Mouse (Mus musculus) adrenal gland, postnatal 25 days (tissue): ENCODE measurements around the gene Lpin3. TPM values are rescaled to one million over a fixed set of nuclear protein-coding genes. Genes with fewer than 3 reads are reported as not detected.

ENCODE experiments used
- DNase-seq: peaks from one replicate; pipeline ENCODE4 v3.0.0; 2021; ENCODE audit warnings: mixed read lengths
- long read RNA-seq: library from polyadenylated mRNA; stranded (forward); transcript quantifications from one replicate; pipeline ENCODE4 v2.0.0, GENCODE M21; 2021
- total RNA-seq: library from RNA; stranded (reverse); gene quantifications from 2 replicates; pipeline ENCODE4 v1.2.3, GENCODE M21; 2021

The Lpin3 gene
- 55.3 and 91.2 TPM in 2 replicates for total RNA-seq
- long read RNA-seq, transcript Lpin3-203 (20 exons, 3,470 nt), result major isoform, 18 of 36 reads
- long read RNA-seq, partial matches to known transcripts, result 9 of 36 reads
- long read RNA-seq, other reads (novel, unspliced or antisense), result 9 of 36 reads

DNA sequence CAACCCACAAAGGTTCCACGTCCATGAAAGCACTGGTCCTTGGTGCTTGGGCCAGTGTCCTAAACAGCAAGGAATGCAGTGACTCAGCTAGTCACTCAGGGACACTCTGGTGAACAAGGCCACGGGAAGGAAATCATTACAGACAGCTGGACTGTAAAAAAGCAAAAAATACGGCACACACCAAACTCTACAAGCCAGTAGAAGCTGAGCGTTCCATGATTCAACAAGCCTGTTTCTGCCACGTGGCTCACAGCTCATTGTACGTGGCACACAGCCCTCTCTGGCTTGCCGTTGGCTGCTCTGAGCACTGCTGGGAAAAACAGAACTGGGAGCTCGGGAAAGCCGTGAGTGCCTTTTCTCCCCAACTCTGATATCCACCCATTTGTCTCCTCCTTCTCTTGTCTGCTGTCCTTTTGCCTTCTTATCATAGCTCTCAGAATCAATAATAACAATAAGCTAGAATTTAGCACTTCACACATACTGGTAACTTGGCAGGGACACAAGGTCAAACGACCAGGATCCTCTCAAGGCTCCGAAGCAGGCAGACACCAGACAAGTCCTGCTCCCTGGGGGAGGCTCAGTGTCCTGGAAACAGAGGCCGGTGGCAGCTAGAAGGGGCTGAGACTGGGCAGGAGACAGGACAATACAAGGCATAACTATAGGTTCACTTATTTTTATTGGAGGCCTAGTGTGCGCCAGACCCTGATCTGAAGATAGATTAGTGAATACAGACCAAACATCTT, at the start of gene Lpin3:
TSS of gene Lpin3 (plus strand) at position 218 of the 743 bp plus-strand sequence.
- peak; percentile 72 for DNase-seq

DNA sequence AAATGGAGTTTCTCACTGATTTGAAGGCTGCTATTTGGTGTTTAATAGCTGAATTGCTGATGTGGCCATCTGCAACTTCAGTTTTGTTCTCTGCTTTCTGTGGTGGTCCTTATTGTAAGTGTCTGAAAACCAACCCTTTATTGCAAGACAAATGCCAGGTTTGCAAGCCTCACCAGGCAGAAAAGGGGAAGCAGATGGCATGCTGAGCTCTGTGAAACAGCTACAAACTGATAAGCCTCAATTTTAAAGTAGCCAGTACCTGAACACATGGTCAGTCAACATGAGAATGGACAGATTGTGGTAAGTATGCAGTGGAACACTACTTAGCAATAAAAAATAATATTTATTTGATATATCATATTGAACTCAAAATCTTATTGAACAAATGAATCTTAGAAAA, 39.6 kb upstream of the Lpin3 start:
- DNase-seq, result no peak

DNA sequence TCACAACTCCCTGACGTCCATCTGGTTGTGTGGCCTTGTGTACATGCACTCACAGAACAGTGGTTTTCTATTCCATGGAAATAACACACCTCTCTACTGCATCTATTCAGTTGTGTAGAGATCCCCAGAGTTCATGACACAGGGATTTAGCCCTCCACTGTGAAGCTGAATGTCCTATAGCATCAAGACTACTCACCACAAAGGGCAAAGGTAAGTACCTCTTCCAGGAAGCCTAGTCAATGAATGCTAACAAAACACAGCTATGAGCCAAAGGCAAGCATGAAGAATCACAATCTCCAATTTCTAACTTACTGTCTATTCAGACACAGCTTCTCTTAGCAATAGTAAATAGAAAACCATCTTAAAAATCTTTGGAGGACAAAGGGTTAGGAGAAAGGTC, 32.8 kb upstream of the Lpin3 start:
- DNase-seq, result no peak

DNA sequence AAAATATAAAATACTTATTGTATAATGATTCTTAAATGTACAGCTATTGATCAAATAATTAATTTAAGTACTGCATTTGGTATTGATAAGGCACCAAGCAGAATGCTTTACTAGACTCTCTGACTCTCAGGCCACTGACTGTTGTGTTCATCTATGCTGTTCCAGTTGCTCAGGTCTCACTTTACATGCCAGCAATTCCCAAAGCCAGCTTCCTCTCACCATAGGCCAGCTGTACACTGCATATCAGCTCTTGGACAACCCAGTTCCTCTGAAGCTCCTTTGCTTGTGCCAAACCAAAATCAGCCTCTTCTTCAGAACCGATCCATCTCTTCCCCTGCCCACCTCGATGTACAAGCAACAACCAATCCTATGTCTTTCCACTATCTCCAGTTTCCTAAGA, 32.3 kb upstream of the Lpin3 start:
- no peak for DNase-seq

DNA sequence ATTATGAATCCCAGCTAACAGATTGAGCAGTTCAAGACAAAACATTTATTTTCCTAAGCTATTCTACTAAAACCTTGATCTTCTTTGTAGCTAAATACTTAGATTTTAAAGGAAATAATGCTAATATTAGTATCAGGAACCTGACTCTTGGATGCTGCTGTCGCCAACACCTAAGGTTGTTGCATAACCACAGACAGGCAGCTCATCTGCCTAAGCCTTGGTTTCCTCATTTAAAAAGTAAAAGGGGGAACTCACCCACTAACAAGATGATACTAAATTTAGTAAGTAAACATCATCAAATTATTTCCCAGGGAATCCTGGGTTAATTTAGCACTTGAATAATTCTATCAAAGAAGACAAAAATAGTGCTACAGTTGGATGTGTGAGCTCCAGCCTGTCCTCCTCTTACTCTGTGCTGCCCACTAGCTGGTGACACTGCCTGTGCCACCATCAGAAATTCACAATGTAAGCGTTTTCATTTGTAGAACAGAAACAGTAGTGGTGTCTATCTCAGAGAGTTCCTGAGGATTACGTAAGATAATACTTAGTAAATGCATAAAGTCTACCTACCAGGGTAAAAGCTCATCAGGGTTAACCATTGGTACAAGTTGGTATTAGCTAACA, 30.7 kb upstream of the Lpin3 start:
- no peak for DNase-seq

DNA sequence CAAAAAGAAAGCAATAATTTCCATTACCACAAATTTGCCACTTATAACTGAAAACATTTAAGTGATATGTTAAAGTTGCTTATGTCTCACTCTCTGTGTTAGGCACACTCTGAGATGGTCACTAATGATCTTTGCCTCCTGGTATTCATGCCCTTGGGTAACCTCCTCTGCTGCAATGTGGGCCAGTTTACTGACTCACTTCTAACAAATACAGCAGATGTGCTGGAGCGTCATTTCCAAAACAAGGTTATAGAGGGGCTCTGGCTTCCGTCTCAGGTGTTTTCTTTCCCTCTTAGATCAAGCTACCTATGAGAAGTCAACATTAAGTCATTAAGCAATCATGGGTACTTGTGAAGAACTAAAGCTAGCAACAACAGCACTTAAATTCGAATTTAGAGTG, 30.1 kb upstream of the Lpin3 start:
- DNase-seq, result no peak

DNA sequence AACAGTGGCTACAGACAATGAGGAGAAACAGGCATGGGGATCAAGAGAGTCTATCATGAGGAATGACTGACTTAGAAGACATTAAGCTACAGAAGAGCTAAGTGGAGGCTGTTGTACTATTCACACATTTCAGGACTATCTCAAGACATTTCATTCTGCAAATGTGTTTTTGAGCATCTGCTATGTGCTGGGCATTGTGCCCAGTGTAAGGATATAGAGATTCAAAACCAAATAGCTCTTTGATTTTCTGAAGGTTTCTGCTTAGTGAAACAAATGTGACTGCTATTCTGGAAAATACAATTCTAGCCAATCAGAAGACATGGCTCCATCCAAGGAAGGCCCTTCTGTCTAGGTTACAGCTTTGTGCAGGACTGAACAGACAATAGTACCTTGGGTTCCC, 25.8 kb upstream of the Lpin3 start:
- DNase-seq, result no peak

DNA sequence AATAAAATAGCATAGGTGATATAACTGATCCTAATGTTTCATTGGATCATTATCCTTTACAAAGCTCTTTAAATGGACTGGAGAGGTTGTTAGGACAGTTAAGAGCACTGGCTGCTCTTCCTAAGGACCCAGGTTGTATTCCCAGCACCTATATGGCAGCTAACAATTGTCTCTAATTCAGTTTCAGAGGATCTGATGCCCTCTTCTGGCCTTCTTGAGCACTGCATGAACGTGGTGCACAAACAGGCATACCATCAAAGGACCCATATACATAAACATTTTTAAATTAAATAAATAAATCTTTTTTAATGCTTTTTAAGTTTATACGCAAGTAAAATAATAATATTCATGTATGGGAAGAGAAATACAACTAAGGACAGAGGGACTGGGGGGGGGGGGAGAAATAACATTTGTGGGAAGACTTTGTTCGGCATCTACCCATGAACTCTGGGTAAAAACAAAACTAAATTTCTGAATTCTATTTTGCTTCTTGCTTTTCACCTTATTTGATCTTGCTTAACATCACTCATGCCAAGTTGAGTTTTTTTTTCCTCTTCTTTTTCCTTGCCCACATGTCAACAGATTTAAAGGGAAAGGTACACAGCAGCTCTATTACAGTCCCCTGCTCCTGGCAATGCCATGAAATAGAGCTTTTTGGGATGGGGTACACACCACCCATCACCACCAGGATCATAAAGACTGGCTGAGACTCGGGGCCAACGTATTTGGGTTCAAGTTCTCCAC, 23.9 kb upstream of the Lpin3 start:
- DNase-seq, result no peak

DNA sequence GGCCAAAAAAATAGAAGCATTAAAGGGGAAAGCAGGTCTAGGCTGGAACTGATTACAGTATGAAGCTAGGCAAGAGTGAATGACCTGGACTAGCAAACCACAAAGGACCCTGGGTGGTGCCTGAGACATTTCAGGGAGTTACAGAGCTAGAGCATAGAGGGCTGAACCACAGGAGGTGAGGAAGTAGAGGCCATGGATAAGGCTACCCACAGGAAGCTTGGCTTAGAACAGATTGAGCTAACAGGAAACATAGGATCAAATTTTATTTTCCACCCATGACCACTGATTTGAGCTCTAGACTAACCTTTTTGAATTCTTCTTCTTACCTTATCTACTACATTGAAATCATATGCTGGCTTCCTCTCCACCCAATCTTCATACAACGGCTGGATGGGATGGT, 20.1 kb upstream of the Lpin3 start:
- DNase-seq, result no peak

DNA sequence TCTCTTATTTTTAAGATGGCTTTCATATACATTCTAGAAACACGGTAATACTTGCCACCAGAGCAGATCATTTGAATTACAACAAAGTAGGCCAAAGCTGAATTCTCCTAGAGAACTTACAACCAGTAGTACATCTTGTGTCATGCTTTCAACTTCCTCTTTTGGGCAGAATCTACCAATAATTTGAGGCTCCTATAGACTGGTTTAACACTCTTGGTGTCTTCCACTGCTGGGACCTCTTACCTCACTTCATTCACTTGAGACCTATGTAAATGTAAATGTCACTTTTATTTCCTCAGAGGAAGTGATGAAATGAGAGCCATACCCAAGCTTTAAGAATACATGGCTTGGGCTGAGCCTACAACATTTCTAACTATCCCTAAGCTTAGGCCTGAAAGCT, 16.4 kb upstream of the Lpin3 start:
- DNase-seq, result no peak

DNA sequence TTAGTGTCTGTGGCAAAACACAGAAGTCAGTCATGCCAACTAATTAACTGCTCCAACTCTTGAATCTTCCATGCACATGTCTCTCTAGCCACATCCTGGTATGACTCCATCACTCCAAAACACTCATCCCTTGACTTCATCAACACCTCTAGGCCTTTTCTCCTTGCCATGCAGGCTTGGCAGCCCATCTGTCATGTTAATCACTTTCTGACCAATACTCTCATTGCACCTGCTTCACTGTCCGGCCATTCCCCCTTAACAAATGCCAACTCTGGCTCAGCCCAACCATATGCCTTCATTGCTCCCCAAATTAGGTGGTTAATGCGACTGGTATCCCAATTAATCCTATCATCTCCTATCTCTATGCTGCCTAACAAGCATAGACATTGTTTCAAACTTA, 15.2 kb upstream of the Lpin3 start:
- DNase-seq, result no peak

DNA sequence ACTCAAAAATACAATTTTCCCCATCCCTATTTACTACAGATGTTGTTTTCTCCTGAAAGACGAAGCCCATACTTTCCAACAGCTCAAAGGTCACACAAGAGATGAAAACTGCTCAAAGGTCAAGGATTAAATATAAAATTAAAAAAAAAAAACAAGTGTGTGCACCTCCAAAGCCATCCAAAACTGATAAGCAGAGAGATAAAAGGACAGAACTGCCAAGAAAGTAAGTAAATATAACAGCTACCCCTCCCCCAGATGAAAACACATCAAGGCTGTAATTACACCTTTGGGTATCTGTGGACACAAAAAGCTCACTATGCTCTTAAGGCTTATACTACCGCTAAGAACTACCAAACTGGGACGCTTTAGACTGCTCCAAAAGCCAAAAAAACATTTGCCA, 11.0 kb upstream of the Lpin3 start:
- DNase-seq, result no peak

DNA sequence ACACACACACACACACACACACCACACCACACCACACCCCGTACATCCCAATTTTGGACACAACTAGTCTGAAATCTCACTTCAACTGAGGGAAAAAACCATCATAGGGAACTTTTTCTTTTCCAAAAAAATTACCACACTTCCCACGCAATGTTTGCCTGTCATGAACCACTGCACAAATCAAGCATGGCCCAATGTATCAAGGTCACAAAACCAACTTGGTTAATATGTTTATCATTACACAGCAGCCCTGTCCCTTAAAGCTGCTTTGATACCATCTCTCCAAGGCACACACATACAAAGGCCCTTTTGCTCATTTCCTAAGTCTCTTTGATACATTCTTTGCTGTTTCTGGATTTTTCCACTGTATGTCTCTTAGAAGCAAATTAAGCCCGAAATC, 9.2 kb upstream of the Lpin3 start:
- no peak for DNase-seq

DNA sequence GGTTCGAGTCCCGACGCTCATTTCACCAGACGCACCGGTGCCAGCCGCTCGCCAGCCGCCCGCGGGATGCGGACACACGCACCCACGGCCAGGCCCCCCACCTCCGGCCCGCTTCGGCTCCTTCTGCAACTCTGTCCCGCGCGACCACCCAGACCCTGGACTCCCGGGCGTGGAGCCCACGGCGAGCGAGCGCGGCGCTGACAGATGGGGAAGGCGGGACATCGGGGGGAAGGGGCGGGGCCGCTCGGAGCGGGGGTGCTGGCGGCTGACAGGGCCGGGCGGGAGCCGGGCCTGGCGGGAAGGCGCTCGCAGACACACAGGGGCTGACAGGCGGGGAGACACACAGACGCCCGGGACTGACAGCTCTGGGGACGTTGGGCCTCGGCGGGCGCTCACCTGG, 8.1 kb upstream of the Lpin3 start:
- DNase-seq, result peak; percentile 83

DNA sequence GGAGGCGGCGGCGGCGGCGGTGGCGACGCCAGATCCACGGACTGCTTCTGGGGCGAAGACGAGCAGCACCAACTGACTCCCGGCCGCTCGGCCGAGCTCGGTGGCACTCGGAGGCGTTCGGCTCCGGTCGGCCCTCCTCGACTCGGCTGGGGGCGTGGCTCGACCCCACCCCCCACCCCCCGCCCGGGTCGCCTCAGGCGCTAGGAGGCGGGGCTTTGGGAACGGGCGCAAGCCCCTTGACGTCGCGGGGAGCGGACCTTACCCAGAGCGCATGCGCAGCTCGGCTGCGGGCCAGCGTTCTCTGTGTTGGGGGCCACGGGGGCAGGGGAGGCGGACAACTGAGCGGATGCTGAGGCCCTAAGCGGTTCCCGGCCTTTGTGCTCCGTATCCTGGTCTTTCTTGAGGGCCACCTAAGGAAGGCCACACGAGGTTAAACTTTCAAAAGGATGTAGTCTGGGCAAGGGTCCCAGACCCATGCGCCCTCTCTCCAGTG, 7.5 kb upstream of the Lpin3 start, which contains the start of gene Zhx3:
TSS of gene Zhx3 (minus strand) at position 109 of the 493 bp plus-strand sequence.
- DNase-seq, result peak; percentile 94

DNA sequence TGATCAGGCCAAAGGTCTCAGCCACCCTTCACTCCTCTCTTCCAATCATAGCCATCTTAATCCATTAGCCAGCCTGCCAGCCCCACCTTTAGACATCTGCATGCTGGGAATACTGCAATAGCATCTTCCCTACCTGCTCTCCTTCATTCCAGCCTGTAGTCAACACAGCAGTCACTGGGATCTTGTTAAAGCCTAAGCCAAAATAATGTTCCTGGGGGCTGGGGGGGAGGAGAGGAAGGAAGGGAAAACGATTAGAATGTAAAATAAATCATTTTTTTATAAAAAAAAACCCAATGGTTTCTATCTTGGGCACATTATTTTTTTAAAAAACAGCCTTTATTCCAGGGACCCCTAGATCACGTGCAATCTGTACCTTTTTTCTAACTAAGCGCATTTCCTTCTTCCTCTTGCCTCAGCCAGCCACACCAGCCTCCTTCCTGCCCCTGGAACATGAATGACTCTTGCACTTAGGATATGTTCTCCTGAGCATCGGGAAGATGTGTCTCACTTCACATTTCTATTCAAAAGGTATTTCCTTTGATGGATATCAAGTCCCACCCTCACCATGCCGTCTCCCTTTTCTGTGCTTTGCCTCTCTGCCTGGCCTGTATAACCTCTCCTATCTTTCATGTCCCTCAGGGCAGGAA, 6.1 kb upstream of the Lpin3 start:
- DNase-seq, result no peak

DNA sequence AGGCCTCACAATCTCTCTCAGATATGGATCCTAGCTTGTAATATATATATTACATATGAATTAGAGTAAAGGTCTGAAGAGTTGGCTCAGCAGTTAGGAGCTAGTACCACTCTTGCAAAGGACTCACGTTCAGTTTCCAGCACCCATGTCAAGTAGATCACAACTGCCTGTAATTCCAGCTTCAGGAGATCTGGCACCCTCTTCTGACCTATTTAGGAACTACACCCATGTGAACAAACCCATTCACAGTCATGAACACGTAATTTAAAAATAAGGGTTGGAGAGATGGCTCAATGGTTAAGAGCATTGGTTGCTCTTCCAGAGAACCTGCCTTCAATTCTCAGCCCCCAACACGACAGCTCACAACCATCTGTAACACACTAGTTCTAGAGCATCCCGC, 4.4 kb upstream of the Lpin3 start:
- no peak for DNase-seq

DNA sequence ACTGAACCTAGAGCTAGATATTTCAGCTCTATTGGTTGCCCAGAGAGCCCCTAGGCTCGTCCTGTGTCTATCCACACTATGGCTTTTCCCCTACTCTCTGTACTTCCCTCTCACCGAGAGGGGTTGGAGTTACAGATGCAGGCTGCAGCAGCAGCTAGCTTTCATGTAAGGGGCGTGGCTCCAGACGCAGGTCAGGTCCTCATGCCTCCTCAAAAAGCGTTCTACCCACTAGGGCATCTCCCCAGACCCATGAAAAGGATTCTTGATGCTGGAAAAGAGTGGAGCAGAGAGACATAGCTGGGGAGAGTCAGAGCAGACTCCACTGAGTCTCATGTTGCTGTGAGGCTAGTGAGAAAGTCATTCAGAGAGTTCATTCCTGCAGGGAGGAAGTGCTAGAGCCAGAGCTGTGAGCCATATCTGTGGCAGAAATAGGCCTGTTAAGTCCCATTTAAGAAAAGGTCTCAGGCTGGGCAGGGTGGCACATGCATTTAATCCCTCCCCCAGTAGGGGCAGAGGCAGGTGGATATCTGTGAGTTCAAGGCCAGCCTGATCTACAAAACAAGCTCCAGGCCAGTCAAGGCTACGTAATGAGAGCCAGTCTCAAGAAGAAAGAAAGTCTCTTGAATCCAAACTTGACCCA, 1.1 kb downstream of the Lpin3 start:
- DNase-seq, result no peak

DNA sequence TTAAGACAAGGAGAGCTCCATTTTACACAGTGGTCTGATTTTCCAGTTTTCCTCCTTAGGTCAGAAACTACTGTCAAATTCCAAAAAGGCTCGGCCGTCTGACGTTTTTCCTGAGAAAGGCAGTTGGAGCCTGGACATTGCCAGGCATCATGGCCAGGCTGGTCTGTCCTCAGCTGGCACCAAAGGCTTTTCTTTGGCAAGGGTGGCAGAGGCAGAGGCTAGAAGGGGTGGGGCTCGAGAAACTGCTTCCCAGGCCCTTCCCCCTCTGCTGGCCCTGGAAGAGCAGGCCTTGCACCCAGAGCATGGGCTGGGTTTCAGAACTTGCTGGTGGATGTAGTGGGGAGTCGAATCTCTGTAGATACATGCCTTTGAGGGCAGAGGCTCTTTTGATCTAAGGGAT, 2.0 kb downstream of the Lpin3 start:
- peak; percentile 55 for DNase-seq

DNA sequence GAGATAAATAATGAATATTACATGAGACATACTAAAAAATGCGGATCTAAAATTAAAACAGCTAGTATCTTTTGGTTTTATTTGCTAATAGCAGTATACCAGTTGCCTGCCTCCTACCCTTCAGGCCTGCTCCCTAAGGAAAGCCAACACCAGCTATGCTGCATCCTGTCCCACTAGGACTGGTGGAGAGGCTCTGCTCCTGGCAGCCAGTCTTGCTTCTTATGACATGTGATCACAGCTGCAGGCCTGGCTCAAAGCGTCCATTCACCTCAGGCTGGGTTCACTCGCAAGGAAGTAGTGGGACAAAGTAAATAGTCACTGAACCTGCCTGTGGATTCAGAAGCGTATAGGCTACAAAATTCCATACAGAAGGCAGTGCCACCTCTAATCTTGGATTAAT, 3.4 kb downstream of the Lpin3 start:
- DNase-seq, result no peak

DNA sequence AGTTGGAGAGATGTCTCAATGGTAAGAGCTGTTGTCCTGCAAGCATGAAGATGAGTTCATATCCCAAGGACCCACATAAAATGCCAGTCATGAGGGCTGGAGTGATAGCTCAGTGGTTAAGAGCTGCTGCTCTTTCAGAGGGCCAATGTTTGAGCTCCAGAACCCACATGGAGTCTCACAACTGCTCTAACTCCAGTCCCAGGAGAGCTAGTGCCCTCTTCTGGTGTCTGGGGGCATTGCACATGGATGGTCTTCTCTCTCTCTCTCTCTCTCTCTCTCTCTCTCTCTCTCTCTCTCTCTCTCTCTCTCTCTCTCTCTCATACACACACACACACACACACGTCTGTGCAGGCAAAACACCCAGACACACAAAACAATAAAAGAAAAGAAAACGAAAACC, 4.4 kb downstream of the Lpin3 start:
- peak; percentile 56 for DNase-seq

DNA sequence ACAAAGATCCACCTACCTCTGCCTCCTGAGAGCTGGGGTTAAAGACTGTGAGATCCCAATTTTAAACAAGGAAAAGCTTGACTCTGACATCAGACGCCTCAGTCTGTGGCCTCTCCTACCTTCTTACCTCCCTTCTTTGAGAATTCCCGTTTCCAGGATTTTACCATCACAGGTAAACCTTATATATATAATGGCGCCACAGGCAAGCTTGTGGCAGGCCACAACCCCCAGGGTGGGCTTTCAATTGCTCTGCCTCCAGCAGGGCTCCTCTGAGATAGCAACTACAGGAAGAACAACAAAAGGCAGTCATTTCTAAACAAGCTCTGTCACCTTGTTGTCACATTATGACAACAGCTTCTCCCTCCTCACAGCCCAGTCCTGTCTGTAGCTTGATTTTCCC, 5.8 kb downstream of the Lpin3 start:
- DNase-seq, result no peak
